Mouse (Mus musculus): ENCODE measurements at regions not wholly inside any gene's neighbourhood (a gene's known extent, or its start where the extent isn't known, plus 50 kb on each side); places are given as distances from the start of the nearest gene placed in this dataset.

DNA sequence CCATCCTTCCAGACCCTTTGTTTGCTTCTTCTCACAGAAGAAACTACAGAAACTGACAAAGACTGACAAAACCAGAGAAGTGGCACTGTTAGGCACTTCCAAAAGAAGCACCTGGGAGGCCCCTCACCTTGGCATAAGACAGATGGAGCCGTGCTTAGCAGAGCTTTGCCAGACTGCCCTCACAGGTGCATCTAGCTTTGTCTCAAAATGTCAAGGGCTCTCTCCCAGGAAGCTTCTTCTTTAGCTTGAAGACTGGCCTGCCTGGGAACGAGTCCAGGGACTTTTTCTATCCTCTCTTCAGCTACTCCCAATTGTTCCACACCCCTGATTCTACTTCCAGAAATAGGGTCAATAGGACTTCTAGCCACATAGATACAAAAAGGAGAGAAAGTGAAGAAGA, 219.4 kb downstream of the Dad1 start:
- no peak for TF ChIP-seq CTCF (IDR thresholded peaks at IDR 0.05; ENCODE audit: borderline replicate concordance, control insufficient read depth, extremely low read depth, insufficient read depth, low read length, poor library complexity)
- no peak for TF ChIP-seq POLR2A (IDR thresholded peaks at IDR 0.05; ENCODE audit: control insufficient read depth, extremely low read depth, insufficient read depth, low read length, poor library complexity)
